Mouse (Mus musculus) brain, adult 2 months (tissue): ENCODE data around the gene Hspa5.
"Not testable (repeated sequence)": the region's sequence is repeated elsewhere in the genome, so short reads cannot be mapped to it uniquely, and the experiment has no call there.

Experiments
- DNase-seq: peaks from one replicate; pipeline ENCODE4 v3.0.0; 2011; ENCODE audit warnings: low read depth, low spot score

Gene Hspa5

DNA sequence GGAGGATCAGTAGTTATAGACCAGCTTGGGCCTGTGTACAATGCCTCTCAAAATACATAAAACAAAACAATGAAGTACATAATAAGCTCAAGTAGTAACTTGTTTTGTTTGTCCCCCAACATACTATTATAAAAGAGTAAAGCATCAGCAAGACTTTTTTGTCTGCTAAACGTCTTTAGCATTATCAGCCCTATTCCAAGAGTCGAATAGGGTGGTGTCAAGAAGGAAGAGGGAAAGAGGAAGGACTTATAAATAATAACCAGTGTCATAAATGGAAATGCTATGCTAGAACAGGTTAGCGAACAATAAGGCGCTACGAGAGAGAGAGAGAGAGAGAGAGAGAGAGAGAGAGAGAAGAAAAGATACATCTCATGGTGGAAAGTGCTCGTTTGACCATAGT, 819 bp upstream of the Hspa5 start:
- DNase-seq, result no peak

GRCm38 (mm10) chr2:34772252-34773235, 774 bp downstream of the Hspa5 start:
- DNase-seq, result peak; percentile 50

DNA sequence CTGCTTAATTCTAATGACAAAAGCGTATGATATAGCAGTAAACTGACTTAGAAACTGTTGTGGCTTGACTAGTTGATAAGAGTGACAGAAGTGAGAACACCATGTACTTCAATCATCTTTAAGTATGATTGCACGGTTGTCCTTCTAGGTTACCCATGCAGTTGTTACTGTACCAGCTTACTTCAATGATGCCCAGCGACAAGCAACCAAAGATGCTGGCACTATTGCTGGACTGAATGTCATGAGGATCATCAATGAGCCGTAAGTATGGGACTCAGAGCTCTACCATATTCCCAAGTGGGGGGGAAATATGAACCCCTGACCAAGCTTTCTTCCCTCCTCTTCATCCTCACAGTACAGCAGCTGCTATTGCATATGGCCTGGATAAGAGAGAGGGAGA, 1.9 kb downstream of the Hspa5 start:
- DNase-seq, result no peak

DNA sequence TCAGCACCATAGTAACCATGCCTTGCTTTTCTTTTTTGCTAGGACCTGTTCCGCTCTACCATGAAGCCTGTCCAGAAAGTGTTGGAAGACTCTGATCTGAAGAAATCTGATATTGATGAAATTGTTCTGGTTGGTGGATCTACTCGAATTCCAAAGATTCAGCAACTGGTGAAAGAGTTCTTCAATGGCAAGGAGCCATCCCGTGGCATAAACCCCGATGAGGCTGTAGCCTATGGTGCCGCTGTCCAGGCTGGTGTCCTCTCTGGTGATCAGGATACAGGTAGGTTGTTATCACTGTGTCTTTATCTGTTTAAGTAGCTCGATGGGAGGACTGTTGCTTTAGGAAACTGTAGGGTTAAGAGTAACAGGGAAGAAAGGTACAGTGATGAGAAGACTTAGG, 2.7 kb downstream of the Hspa5 start:
- DNase-seq, result no peak

GRCm38 (mm10) chr2:34777237-34777868, 5.6 kb downstream of the Hspa5 start:
- no peak for DNase-seq

DNA sequence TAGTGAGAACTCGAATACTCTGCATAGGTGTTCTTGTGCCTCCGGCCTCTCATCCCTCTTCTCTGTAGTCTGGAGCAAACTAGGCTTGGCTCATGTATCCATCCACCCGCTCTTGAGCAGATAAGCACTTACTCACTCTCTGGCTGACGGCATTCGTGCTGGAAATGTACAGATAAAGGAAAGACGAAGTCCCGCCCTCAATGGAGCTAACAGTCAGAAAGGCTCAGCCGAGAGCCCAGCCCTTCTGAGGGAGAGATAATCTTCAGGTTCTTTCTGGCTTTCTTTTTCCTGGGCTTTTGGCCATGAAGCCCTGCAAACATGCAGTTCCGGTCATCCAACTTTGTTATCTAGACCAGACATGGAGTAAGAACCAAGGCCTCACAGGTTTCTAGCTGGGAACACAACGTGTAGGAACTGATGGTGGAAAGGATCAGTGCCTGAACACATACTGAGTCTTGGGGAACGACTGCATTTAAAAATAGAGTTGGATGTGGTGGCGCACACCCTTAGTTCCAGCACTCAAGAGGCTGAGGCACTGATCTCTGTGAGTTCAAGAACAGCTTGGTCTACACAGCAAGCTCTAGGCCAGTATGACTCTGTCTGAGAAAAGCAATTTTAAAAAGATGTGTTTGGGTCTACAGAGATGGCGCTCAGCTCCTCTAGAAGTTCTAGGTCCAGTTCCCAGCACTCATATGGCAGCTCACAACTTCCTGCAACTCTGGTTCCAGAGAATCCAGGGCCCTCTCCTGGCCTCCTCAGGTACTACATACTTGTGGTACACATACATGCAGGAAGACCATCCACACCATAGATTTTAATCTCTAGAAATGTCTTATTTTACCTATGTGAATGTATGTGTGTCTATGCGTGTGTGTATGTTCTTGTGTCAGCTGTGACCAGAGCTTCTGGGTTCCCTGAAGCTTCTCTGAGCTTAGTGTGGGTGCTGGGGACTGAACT, 11.6 kb downstream of the Hspa5 start:
- peak; percentile 10 for DNase-seq

- DNase-seq, result peak; percentile 51
These were observed 12.3 kb downstream of the Hspa5 start for GRCm38 (mm10) chr2:34784085-34784484.

DNA sequence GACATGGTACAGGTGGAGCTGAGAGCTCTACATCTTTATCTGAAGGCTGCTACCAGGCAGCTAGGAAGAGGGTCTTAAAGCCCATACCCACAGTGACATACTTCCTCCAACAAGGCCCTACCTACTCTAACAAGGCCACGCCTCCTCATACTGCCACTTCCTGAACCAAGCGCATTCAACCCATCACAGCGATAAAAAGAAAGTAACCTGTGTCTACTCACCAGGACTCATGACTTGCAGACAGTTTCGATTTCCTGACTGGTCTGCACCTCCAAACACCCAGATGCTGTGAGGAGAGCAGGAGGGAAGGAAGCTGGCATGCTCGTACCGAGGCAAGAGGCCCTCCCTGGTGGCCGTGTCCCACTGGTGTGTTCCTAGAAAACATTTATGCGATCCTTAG, 18.5 kb downstream of the Hspa5 start:
- DNase-seq, result no peak

GRCm38 (mm10) chr2:34792543-34792942, 20.8 kb downstream of the Hspa5 start:
- DNase-seq, result not testable (repeated sequence)

GRCm38 (mm10) chr2:34794511-34794910, 22.7 kb downstream of the Hspa5 start:
- DNase-seq, result no peak

- no peak for DNase-seq
These were observed 23.7 kb downstream of the Hspa5 start for GRCm38 (mm10) chr2:34795426-34795825.

- peak; percentile 91 for DNase-seq
These were observed 27.8 kb downstream of the Hspa5 start, which contains the start of gene Rabepk for GRCm38 (mm10) chr2:34799357-34800256. Gene Rabepk, minus strand, starts transcription at chr2:34799912.

DNA sequence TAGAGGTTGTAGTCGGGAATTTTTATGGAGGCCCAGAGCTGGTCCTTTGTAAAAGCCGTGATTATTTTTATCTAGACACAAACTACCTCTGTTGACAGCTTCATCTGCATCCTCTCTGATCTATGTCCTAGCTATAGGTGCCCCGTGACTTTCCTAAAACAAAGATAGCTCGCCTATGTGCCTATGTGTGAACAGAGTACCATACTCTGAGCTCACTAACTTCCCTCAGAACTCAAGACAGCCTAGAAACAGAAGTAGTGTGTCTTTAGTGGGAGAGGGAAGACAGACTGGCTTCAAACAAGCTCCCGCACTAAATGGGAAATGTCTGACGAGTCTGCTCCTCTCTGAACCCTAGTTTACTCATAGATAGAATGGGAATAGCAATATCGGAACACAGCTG, 28.6 kb downstream of the Hspa5 start:
- DNase-seq, result no peak

DNA sequence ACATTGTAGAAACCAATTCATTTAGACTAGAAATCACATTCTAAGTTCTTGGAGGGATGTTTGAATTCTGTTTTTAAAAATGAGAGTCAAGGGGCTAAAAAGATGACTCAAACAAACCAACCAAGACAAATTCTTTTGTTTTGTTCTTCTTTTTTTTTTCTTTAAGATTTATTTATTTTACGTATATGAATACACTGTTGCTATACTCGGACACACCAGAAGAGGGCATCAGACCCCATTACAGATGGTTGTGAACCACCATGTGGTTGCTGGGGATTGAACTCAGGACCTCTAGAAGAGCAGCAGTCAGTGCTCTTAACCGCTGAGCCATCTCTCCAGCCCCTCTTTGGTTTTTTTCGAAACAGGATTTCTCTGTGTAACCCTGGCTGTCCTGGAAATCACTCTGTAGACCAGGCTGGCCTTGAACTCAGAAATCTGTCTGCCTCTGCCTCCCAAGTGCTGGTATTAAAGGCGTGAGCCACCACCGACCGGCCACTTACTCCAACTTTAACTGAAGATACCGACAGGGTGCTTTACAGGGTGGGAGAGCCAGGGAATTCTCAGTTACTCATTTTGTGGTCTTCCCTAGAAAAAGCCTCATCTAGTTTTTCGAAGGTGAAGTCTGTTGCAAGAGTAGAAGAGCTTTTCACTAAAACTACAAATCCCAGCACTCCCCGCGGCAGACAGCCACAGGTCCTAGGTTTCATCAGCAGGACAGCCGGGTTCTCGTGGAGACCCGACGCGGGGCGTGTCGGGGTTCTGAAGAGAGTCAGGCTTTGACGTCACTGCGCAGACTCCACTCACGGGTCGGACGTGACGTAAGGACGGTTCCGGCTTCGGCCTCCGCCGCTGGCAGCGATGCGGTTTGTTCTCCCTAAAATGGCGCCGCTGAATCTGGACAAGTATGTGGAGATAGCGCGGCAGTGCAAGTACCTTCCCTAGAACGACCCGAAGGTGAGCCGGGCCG, 30.0 kb downstream of the Hspa5 start:
- DNase-seq, result peak; percentile 100

DNA sequence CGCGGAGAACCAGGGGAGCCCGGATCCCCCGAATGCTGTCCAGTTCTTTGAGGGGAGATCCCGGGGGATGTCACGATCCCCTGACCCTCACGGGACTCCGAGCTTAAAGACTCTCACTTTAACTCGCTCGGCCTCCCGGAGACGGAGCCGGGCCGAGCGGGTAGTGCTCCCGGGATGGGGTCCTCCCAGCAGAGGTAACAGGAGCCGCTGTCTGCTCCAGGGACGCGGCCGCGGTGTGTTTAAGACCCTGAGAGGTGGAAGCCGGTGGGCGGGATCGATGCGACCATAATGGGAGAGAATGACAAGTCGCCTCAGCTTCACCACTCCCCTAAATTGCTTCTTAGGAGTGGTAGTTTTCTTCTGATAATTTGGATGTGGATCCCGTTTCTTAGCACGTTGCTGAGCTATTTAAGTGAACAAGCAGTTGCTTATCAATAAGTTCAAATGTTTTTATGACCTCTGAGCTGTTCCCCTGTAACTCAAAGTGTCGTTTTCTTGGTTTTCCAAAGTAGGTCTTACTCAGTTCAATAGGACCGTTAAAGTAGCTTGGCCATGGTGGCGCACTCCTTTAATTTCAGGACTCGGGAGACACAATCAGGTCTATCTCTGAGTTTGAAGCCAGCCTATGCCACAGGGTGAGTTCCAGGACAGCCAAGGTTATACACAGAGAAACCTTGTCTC, 30.9 kb downstream of the Hspa5 start:
- DNase-seq, result peak; percentile 48

DNA sequence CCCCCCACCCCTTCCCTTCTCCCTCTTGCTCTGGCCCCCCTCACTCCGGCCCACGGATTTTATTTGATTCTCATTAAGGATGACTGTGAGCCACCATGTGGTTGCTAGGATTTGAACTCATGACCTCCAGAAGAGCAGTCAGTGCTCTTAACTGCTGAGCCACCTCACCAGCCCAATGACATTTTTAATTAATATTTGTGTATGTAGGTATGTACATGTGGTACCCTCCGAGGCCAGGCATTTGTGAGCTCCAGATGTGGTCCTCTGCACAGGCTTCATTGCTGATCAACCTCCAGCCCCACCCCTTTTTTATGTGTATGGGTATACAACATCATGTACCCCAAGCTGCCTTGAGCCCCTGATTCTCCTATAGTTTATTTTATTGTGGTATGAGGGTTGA, 32.0 kb downstream of the Hspa5 start:
- no peak for DNase-seq

DNA sequence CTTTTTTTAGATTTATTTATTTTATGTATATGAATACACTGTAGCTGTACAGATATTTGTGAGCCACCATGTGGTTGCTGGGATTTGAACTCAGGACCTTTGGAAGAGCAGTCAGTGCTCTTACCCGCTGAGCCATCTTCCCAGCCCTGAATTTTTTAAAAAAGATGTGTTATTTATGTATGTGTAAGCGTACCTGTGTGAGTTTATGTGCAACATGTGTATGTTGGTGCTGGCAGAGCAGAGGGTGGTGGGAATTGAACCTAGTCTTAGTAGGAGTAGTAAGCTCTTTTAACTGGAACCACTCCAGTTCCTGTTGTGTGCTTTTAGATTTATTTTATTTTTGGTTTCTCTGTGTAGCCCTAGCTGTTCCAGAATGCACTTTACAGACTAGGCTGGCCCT, 32.4 kb downstream of the Hspa5 start:
- DNase-seq, result no peak

DNA sequence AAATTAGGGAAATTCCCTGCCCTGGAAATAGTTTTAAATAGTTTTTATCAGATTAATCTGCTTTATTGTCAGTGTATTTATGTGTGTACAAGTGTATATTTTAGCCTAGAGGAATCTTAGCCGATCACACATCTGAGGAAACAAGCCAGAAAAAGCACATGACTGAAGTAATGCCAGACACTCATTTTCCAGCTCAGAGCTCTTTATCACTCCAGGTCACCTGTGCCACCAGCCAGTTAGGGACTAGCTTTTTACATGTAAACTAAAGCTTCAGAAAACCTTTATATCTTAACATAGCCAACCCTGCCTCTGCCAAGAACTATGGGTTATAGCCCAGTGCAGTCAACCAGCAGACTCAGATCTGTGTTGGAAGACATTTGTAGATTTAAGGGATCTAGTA, 33.0 kb downstream of the Hspa5 start:
- peak; percentile 19 for DNase-seq
